Mouse (Mus musculus) T-helper 17 cell (primary cell): ENCODE results near the gene Adamts5.

Experiments used
- in situ Hi-C, 2 experiments: fragments of 300-600 bp; cut with MboI, MseI; formaldehyde crosslinking; loops; 1 replicate in 1 of 2; 2 replicates in 1 of 2; pipeline ENCODE4 v1.15.1; 2025; ENCODE audit warnings: high pct_unique_total_duplicates in 2 of 2

Adamts5 gene

DNA sequence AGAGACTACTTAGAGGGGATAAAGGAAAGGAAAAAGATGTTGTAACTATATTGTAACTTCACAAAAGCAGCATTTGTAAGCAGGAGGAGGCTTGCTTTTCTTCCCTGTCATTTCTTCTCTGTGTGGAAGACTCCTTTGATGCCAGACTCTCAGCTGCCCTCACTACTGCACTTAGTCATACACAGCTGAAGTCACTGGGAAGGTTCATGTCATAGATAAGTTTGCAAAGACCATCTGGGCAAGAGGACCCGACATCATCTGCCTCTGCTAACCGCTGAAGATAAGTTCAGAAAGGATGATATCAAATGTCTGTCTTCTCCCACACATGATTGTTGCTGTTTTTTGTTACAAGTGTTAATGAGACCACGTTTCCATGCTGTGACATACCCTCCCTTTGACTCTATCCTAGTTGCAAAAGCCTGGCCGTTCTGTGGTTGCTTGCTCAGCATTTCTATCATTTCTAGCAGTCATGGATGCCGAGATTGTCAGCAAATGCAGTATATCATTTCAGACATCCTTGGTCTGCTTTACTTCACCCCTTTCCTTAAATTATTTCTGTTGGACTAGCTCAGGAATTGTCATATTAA, 79.2 kb downstream of the Adamts5 start:
- in situ Hi-C loops: loop anchor here (10.0 to 25.0 kb wide), 2 partner anchors 942 to 1740 kb away; partner anchors contain the start of gene Map3k7cl (in 1 of the 2)

DNA sequence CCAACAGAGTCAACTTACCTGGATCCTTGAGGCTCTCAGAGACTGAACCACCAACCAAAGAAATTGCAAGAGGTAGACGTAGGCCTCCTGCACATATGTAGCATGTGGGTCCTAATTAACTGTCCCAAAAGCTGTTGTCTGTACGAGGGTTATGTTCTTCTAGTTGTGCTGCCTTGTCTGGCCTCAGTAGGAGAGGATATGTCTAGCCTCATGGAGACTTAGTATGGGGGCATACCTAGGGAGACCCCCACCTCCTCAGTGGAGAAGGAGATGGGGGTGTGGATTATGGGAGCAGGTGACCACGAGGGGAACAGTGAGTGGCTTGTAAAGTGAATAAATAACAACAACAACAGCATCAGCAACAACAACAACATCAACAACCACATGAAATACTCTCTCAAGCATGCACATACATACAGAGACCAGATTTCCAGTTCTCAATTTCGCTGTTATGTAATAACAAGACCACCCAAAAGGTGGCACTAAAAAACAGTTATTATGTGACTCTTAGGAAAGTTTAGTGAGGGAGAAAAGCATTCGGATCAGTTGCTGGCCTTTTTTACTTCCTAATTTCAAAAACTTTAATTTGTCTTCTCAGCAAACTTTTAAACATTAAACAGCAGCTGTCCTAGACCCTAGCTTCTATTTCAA, 81.7 kb downstream of the Adamts5 start:
- in situ Hi-C loops: loop anchor here (10.0 to 25.0 kb wide), 3 partner anchors 605 to 1742 kb away; partner anchors contain the start of gene Map3k7cl (in 1 of the 2)

DNA sequence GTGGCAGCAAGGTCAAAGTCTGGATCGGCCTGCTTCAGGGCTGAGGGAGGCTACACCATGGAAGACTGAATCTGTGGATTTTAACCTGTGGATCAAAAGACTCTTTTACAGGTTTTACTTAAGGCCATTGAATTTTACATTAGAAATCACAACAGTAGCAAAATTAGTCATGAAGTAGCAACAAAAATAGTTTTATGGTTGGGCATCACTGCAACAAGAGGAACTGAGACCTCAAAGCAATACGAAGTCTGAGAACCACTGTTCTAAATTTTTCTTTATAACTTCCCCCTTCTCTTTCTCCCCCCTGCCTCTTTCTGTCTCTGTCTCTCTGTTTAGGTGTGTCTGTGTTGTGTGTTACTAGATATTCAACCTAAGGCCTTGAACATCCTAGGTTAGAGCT, 87.5 kb downstream of the Adamts5 start:
- in situ Hi-C loops: loop anchor here in 1 of 2 experiments (10.0 to 25.0 kb wide), 2 partner anchors 611 to 1748 kb away; partner anchors contain the start of gene Map3k7cl

DNA sequence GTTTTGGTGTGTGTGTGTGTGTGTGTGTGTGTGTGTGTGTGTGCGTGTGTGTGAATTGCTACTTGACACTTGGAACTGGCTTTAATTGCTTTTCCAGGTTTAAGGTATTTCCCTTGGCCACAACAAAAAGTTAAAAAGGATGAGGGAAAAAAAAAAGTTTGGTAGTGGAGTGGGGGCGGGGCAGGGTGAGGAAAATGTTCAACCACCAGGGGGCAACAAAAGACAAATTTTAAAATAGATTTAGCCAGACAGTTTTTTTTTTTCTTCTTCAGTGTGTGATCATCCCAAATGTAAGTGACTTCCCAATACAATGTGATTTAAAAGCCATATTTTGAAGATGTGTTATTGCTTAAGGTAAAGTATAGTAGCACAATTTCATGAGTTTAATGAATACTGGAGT, 94.0 kb downstream of the Adamts5 start:
- in situ Hi-C loops: loop anchor here in 1 of 2 experiments (10.0 to 25.0 kb wide), 2 partner anchors 827 to 1755 kb away; partner anchors contain the start of gene Map3k7cl

DNA sequence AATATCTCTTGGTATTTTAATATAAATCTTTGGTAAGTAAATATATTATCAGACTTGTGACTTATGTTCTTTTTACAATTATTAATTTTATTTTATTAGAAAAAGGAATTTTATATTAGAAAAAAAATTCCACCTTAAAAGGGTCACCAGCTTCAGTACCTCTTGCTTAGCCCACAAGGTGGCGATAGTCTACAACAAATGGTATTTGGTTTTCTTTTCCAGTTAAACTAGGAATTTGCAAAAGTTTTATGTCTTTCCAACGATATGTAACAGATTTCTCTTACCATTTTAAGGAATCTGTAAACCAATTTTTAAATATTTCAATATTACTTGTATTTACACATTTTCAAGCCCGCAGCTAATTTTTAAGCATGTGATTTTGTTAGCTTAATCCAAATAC, 94.6 kb downstream of the Adamts5 start:
- in situ Hi-C loops: loop anchor here in 1 of 2 experiments (10.0 to 25.0 kb wide), 2 partner anchors 828 to 1755 kb away; partner anchors contain the start of gene Map3k7cl
